In genomic region chr7:19300501-19301421, GRCm38 (mm10) we compare ENCODE assay signal across 8 mouse cellular contexts. TPM values are rescaled to one million over a fixed set of nuclear protein-coding genes. Genes with fewer than 3 reads are reported as not detected.
DNase-seq lines count a peak whose midpoint lies in the region; ATAC-seq and TF ChIP-seq lines count a peak whose summit lies in the region.

No protein-coding gene starts in this region.

- peak; percentile 77 for ATAC-seq in frontal cortex, adult (ENCODE audit: low TSS enrichment)
- ATAC-seq in hindbrain, embryonic 14.5 days (ENCODE audit: low FRiP score), result peak; percentile 82

- peak overlapping the region; percentile 77 for H3K4me2 ChIP-seq in hindbrain, embryonic 14.5 days (replicated peaks)

- H3K27ac ChIP-seq in hindbrain, embryonic 14.5 days, result no peak overlapping the region
- peak overlapping the region; percentile 90 for H3K27ac ChIP-seq in left cerebral cortex, adult 2 months
- H3K27ac ChIP-seq in macrophage, result peak overlapping the region; percentile 42

- H3K27me3 ChIP-seq in hindbrain, embryonic 14.5 days (ENCODE audit: control insufficient read depth, insufficient read depth, low read length), result peaks cover 45% of the 10 kb centered on the region

- DNase-seq in R1 (ENCODE audit: low read depth, low spot score), result peak; percentile 78
- DNase-seq in cerebellum, adult 9-10 months, result peak; percentile 90
- peak; percentile 94 for DNase-seq in hindbrain, embryonic 14.5 days (ENCODE audit: low spot score)
- peak; percentile 76 to 83 for DNase-seq in left cerebral cortex, adult 2 months (ENCODE audit: extremely low spot score in 1 of 2, low spot score in 2 of 2)
- DNase-seq in retina, postnatal 7 days (ENCODE audit: low read depth, low spot score), result peak; percentile 79
- peak; percentile 78 for DNase-seq in yolk sac, embryonic 10.5 days (ENCODE audit: low spot score)

- WGBS in hindbrain, embryonic 14.5 days, result under 1% methylated on average over 29 of the region's 29 CpGs
- under 1% methylated on average over 26 of the region's 29 CpGs for WGBS in macrophage (ENCODE audit: missing documents)

- TF ChIP-seq CTCF in left cerebral cortex, adult 2 months (IDR thresholded peaks at IDR 0.05), result peak; percentile 97

- peaks cover 6% of the 10 kb centered on the region for H3K4me1 ChIP-seq in hindbrain, embryonic 14.5 days (replicated peaks; ENCODE audit: control insufficient read depth, insufficient read depth, low read length)

- H3K36me3 ChIP-seq in hindbrain, embryonic 14.5 days (replicated peaks; ENCODE audit: control insufficient read depth, insufficient read depth), result no peaks in the 10 kb centered on the region
- no peaks in the 10 kb centered on the region for H3K36me3 ChIP-seq in macrophage (ENCODE audit: inconsistent target)

- peak overlapping the region; percentile 42 for H3K4me3 ChIP-seq in hindbrain, embryonic 14.5 days (replicated peaks; ENCODE audit: low read length)
- peak overlapping the region; percentile 49 for H3K4me3 ChIP-seq in left cerebral cortex, adult 2 months
- peak overlapping the region; percentile 34 for H3K4me3 ChIP-seq in macrophage (ENCODE audit: inconsistent target)

- peak overlapping the region; percentile 60 for H3K9ac ChIP-seq in hindbrain, embryonic 14.5 days

- intact Hi-C loops in left cerebral cortex, adult 2 months (cut with DNase I), result loop anchor here (1.0 to 5.0 kb wide), 2 partner anchors 43 to 123 kb away; partner anchors contain the start of gene Eml2

- no peaks in the 10 kb centered on the region for H3K79me2 ChIP-seq in macrophage (ENCODE audit: inconsistent target)

- no peaks in the 10 kb centered on the region for H3K9me3 ChIP-seq in hindbrain, embryonic 14.5 days (ENCODE audit: control insufficient read depth, low read length)

RNA-seq across cellular contexts. Expression of gene Fosb, which starts 9.1 kb away (rescaled TPM):
- 0.12 TPM in 1 of 2 replicates, not detected in the other for polyA plus RNA-seq in hindbrain, embryonic 14.5 days (2014; fragmentation: Nextera tagmentation; extraction: Ambion mirVana)
- total RNA-seq in left cerebral cortex, adult 2 months (2021), result 10 to 100 TPM; 27.0 to 59.5 TPM
- total RNA-seq in macrophage (2018; cell fraction: chromatin; rRNA removed), result 100 to 1,000 TPM in 4 of 26 experiments, 10 to 100 TPM in 4, 1 to 10 TPM in 13, under 1 TPM in 5; 0.25 to 730 (median 3.1) TPM
- 100 to 1,000 TPM in 3 of 26 experiments, 10 to 100 TPM in 8, 1 to 10 TPM in 8, under 1 TPM in 7; 0.20 to 141 (median 4.6) TPM for total RNA-seq in macrophage (2018; cell fraction: cytosol; rRNA removed)
- total RNA-seq in macrophage (2018; cell fraction: nucleus; rRNA removed), result 100 to 1,000 TPM in 3 of 26 experiments, 10 to 100 TPM in 9, 1 to 10 TPM in 9, under 1 TPM in 5; 0.30 to 353 (median 7.2) TPM
- 0.74 to 2.0 TPM (median 1.2 TPM) in 3 replicates for polyA plus RNA-seq in macrophage (2018)

RNA-seq across cellular contexts. Expression of gene Rtn2, which starts 18.3 kb away (rescaled TPM):
- polyA plus RNA-seq in hindbrain, embryonic 14.5 days (2014; fragmentation: Nextera tagmentation; extraction: Ambion mirVana), result 106 and 112 TPM in 2 replicates
- 100 to 1,000 TPM; 110 to 122 TPM for total RNA-seq in left cerebral cortex, adult 2 months (2021)
- total RNA-seq in macrophage (2018; cell fraction: chromatin; rRNA removed), result 10 to 100 TPM in 1 of 26 experiments, 1 to 10 TPM in 13, under 1 TPM in 7, not detected in 5; 0.20 to 21.6 (median 1.8) TPM
- total RNA-seq in macrophage (2018; cell fraction: cytosol; rRNA removed), result 1 to 10 TPM in 13 of 26 experiments, under 1 TPM in 12, not detected in 1; 0.14 to 6.2 (median 2.0) TPM
- 1 to 10 TPM in 15 of 26 experiments, under 1 TPM in 7, not detected in 4; 0.15 to 8.6 (median 2.9) TPM for total RNA-seq in macrophage (2018; cell fraction: nucleus; rRNA removed)
- polyA plus RNA-seq in macrophage (2018), result 0.09 to 0.52 TPM (median 0.32 TPM) in 3 replicates

RNA-seq across cellular contexts. Expression of gene Ppm1n, which starts 20.9 kb away (rescaled TPM):
- polyA plus RNA-seq in hindbrain, embryonic 14.5 days (2014; fragmentation: Nextera tagmentation; extraction: Ambion mirVana), result 0.74 and 1.0 TPM in 2 replicates
- not detected for total RNA-seq in left cerebral cortex, adult 2 months (2021)
- 10 to 100 TPM in 1 of 26 experiments, 1 to 10 TPM in 12, under 1 TPM in 2, not detected in 11; 0.41 to 17.6 (median 3.0) TPM for total RNA-seq in macrophage (2018; cell fraction: chromatin; rRNA removed)
- 1 to 10 TPM in 1 of 26 experiments, under 1 TPM in 14, not detected in 11; 0.05 to 1.1 (median 0.72) TPM for total RNA-seq in macrophage (2018; cell fraction: cytosol; rRNA removed)
- total RNA-seq in macrophage (2018; cell fraction: nucleus; rRNA removed), result 1 to 10 TPM in 11 of 26 experiments, under 1 TPM in 2, not detected in 13; 0.52 to 6.8 (median 3.9) TPM
- polyA plus RNA-seq in macrophage (2018), result 0.38 TPM in 1 of 3 replicates, not detected in the others

RNA-seq across cellular contexts. Expression of gene Vasp, which starts 29.1 kb away (rescaled TPM):
- 32.7 and 35.3 TPM in 2 replicates for polyA plus RNA-seq in hindbrain, embryonic 14.5 days (2014; fragmentation: Nextera tagmentation; extraction: Ambion mirVana)
- 10 to 100 TPM; 13.2 to 14.6 TPM for total RNA-seq in left cerebral cortex, adult 2 months (2021)
- total RNA-seq in macrophage (2018; cell fraction: chromatin; rRNA removed), result 100 to 1,000 TPM in 23 of 26 experiments, 10 to 100 TPM in 3; 79.0 to 988 (median 340) TPM
- total RNA-seq in macrophage (2018; cell fraction: cytosol; rRNA removed), result 100 to 1,000 TPM in 18 of 26 experiments, 10 to 100 TPM in 8; 56.8 to 437 (median 218) TPM
- 100 to 1,000 TPM in 23 of 26 experiments, 10 to 100 TPM in 3; 51.8 to 590 (median 307) TPM for total RNA-seq in macrophage (2018; cell fraction: nucleus; rRNA removed)
- 29.1 to 79.7 TPM (median 69.5 TPM) in 3 replicates for polyA plus RNA-seq in macrophage (2018)

RNA-seq across cellular contexts. Expression of gene Ercc1, which starts 43.8 kb away (rescaled TPM):
- polyA plus RNA-seq in hindbrain, embryonic 14.5 days (2014; fragmentation: Nextera tagmentation; extraction: Ambion mirVana), result 82.6 and 86.1 TPM in 2 replicates
- 10 to 100 TPM; 48.9 to 51.8 TPM for total RNA-seq in left cerebral cortex, adult 2 months (2021)
- total RNA-seq in macrophage (2018; cell fraction: chromatin; rRNA removed), result 10 to 100 TPM; 14.4 to 47.9 (median 27.0) TPM
- 10 to 100 TPM; 15.6 to 27.5 (median 21.3) TPM for total RNA-seq in macrophage (2018; cell fraction: cytosol; rRNA removed)
- total RNA-seq in macrophage (2018; cell fraction: nucleus; rRNA removed), result 10 to 100 TPM; 11.2 to 36.0 (median 19.9) TPM
- polyA plus RNA-seq in macrophage (2018), result 16.4 to 18.9 TPM (median 16.8 TPM) in 3 replicates

Comparison
In these comparisons a context has a peak if more than half of its experiments do, and no peak if none do; other contexts are left out.
1. RNA of gene Rtn2, which starts 18.3 kb away (polyA plus RNA-seq): 106 to 112 TPM in hindbrain, embryonic 14.5 days; 0.09 to 0.52 TPM in macrophage; every median in the first group is over 10 times any median in the second.
2. Peak in every context shown above with its lines, with median percentiles within 50 percentile points of each other: DNase-seq and H3K4me3 ChIP-seq.